Mouse (Mus musculus) neural tube, embryonic 12.5 days (tissue): ENCODE data around the gene D930020B18Rik. TPM values are rescaled to one million over a fixed set of nuclear protein-coding genes. Genes with fewer than 3 reads are reported as not detected.

Experiments
- ATAC-seq: fragments of 200-750 bp; cut with Nextera tagmentation; 2 replicates; pipeline ENCODE4 v1.8.0; 2017; ENCODE audit warnings: low read depth, mild to moderate bottlenecking, moderate TSS enrichment, moderate library complexity; ENCODE audit not compliant: low FRiP score
- H3K27ac ChIP-seq: fragments of 300-500 bp; sonication (generic); 2 replicates; pipeline ENCODE4 v1.5.1; 2016
- H3K27me3 ChIP-seq: fragments of 300-500 bp; sonication (generic); replicated peaks from 2 replicates; pipeline ENCODE4 v1.6.1; 2016; ENCODE audit warnings: mild to moderate bottlenecking
- H3K36me3 ChIP-seq: fragments of 300-500 bp; sonication (generic); 2 replicates; pipeline ENCODE4 v1.6.1; 2016; ENCODE audit warnings: mild to moderate bottlenecking
- H3K4me1 ChIP-seq: fragments of 300-500 bp; sonication (generic); 2 replicates; pipeline ENCODE4 v1.6.1; 2016
- H3K4me2 ChIP-seq: fragments of 300-500 bp; sonication (generic); replicated peaks from 2 replicates; pipeline ENCODE4 v1.6.1; 2016; ENCODE audit warnings: mild to moderate bottlenecking
- H3K4me3 ChIP-seq: fragments of 300-500 bp; sonication (generic); 2 replicates; pipeline ENCODE4 v1.5.1; 2016
- H3K9ac ChIP-seq: fragments of 300-500 bp; sonication (generic); 2 replicates; pipeline ENCODE4 v1.6.1; 2016; ENCODE audit warnings: mild to moderate bottlenecking
- H3K9me3 ChIP-seq: fragments of 300-500 bp; sonication (generic); 2 replicates; pipeline ENCODE4 v1.6.1; 2016; ENCODE audit warnings: mild to moderate bottlenecking
- WGBS: fragments of 180-500 bp; shearing (Covaris S2); methylation state at CpG from one replicate; pipeline ENCODE4 v1.1.7; 2016; 5-methylcytosine and 5-hydroxymethylcytosine counted together
- polyA plus RNA-seq: library from polyadenylated mRNA; unstranded; fragments of >200 nt; fragmentation: Nextera tagmentation; extraction: Ambion mirVana; gene quantifications from 2 replicates; pipeline ENCODE4 v1.2.1, GENCODE M21; 2016

The D930020B18Rik gene
- polyA plus RNA-seq, result 0.14 TPM in 1 of 2 replicates, not detected in the other

DNA sequence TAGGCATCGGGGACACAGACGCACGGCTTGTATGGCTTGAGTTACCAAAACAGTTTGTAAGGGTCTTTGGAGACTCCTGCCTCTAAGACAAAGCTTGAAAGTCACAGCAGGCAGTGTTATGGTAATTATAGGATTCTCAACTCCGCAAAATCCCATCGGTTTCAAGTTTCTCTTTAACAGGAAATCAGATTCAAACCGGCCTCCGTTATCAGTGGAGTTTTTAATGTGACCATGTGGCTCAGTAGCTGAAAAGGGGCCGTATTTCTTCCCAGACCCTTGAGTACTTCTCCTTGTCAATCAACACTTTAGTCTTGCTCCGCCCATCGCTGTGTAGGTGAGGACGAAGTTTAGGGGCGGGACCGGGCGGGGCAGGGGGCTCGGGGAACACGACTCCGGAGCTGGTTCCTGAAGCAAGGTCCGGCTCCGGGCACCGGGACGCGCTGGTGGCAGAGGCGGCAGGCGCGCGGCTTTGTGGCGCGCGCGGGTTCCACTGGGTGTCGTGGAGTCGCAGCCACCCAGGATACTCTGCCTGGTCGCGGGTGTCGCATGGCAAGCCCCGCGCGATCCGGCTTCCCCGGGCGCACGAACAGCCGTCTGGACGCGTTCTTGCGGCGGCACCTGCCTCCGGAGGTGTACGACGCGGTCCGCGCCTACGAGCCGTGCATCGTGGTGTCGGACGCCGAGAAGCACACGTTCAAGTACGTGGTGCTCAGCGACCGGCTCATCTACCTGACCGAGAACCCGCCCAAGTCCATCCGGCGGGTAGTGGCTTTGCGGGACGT lies at the start of gene D930020B18Rik:
TSS of gene D930020B18Rik (plus strand) at position 317 of the 782 bp plus-strand sequence.
- peak; percentile 64 for ATAC-seq
- Histone ChIP-seq H3K36me3 (no peaks in the 10 kb centered on the region), H3K27ac (no peak within 1 kb of the TSS)

GRCm38 (mm10) chr10:121596580-121596979 lies 44.8 kb upstream of the D930020B18Rik start:
- H3K27ac ChIP-seq, result no peak overlapping the region
- H3K27me3 ChIP-seq, result no peaks in the 10 kb centered on the region
- H3K4me3 ChIP-seq, result no peak overlapping the region
- peaks cover 69% of the 10 kb centered on the region for H3K36me3 ChIP-seq
- no peak overlapping the region for H3K4me2 ChIP-seq
- H3K9ac ChIP-seq, result no peak overlapping the region
- 91% methylated on average over 9 of the region's 9 CpGs for WGBS
- ATAC-seq, result no peak
- no peaks in the 10 kb centered on the region for H3K4me1 ChIP-seq
- H3K9me3 ChIP-seq, result no peaks in the 10 kb centered on the region

More for the DNA sequence above, at the start of gene D930020B18Rik:
- Histone ChIP-seq H3K4me3 (peak within 1 kb of the TSS; percentile 44), H3K4me2 (peak within 1 kb of the TSS; percentile 98), H3K4me1 (peaks cover 12% of the 10 kb centered on the region), H3K9me3 (no peaks in the 10 kb centered on the region), H3K27me3 (peaks cover 38% of the 10 kb centered on the region), H3K9ac (peak within 1 kb of the TSS; percentile 45)
- under 1% methylated on average over 69 of the region's 69 CpGs for WGBS

DNA sequence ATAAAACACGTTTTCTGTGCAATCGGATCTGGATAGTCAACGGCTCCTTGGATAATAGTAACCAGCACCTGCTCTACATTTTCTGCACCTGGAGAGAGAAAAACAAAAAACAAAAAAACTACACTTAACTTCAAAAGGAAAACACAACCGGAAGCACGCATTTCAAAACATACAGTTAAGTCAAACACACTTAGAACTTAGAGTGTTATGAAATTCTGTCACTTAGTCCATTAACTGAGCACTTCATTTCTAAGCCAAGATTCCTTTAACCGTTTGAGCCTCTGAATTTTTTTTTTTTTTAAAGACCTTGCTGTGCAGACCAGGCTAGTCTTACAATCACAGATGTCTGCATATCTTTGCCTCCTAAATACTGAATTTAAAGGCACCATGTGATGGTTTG lies 40.1 kb upstream of the D930020B18Rik start:
- H3K9me3 ChIP-seq, result no peaks in the 10 kb centered on the region
- H3K36me3 ChIP-seq, result peaks cover 95% of the 10 kb centered on the region
- ATAC-seq, result no peak
- H3K4me1 ChIP-seq, result no peaks in the 10 kb centered on the region
- H3K4me3 ChIP-seq, result no peak overlapping the region
- no peak overlapping the region for H3K4me2 ChIP-seq
- 89% methylated on average over 6 of the region's 6 CpGs for WGBS
- H3K9ac ChIP-seq, result no peak overlapping the region
- H3K27me3 ChIP-seq, result no peaks in the 10 kb centered on the region
- H3K27ac ChIP-seq, result no peak overlapping the region

DNA sequence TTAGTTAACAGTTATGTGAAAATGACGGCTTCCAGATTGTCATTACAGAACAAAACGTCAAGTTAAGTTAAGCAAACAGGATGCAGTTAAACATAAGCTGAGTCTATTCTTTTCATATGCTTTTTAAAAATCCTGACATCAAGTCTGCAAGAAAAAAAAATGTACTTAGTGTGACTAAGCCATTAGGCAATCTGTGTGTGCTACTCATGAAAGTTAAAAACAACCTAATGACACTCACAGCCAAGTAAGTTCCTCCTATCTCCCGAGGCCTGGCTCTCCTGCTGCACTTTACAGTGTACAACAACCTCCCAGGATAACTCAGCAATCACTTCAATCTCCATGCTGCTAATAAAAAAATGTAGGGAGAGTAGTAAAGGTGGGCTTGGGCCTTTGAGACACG lies 37.8 kb upstream of the D930020B18Rik start:
- no peaks in the 10 kb centered on the region for H3K27me3 ChIP-seq
- H3K4me1 ChIP-seq, result no peaks in the 10 kb centered on the region
- no peak overlapping the region for H3K9ac ChIP-seq
- no peaks in the 10 kb centered on the region for H3K9me3 ChIP-seq
- H3K27ac ChIP-seq, result no peak overlapping the region
- ATAC-seq, result no peak
- H3K36me3 ChIP-seq, result peaks cover 96% of the 10 kb centered on the region
- 95% methylated on average over 4 of the region's 4 CpGs for WGBS
- H3K4me2 ChIP-seq, result no peak overlapping the region
- H3K4me3 ChIP-seq, result no peak overlapping the region

DNA sequence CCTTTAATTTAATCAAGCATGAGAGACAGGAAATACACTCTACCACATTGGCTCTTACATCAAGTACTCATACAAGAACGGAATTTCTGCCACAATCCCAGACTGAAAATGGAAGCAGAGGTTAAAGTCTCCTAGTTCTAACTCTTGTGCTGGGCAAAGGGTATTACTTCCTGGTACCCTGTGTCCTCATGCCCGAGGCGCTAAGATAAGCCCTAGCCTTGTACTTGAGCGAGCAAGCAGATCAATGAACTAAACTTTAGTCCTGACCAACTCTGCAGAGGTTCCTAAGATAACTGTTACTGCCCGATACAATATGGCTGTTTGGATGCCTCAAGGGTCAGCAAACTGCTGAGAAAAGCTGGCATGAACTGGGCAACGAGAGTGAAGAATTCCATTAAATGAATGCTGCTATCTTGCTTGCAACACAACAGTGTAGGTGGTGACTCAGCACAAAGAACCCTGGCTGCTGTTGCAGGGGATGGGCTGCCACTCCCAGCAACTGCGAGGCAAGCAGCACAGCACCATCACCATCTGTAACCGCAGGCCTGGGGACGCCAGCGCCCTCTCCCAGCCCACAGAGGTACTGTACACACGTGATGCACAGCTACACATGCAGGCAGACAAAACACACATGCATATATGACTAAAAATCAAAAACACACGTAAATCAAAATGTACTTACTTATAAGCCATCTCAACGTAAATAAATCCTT lies 36.6 kb upstream of the D930020B18Rik start:
- WGBS, result 95% methylated on average over 13 of the region's 13 CpGs
- no peaks in the 10 kb centered on the region for H3K9me3 ChIP-seq
- H3K4me1 ChIP-seq, result no peaks in the 10 kb centered on the region
- no peaks in the 10 kb centered on the region for H3K27me3 ChIP-seq
- H3K4me3 ChIP-seq, result no peak overlapping the region
- H3K9ac ChIP-seq, result no peak overlapping the region
- H3K4me2 ChIP-seq, result no peak overlapping the region
- ATAC-seq, result no peak
- no peak overlapping the region for H3K27ac ChIP-seq
- H3K36me3 ChIP-seq, result peaks cover 92% of the 10 kb centered on the region

- Histone ChIP-seq H3K9ac (no peak overlapping the region), H3K36me3 (peaks cover 88% of the 10 kb centered on the region), H3K4me1 (no peaks in the 10 kb centered on the region), H3K27ac (no peak overlapping the region), H3K4me3 (no peak overlapping the region), H3K4me2 (no peak overlapping the region), H3K9me3 (no peaks in the 10 kb centered on the region), H3K27me3 (no peaks in the 10 kb centered on the region)
- no peak for ATAC-seq
- 98% methylated on average over 10 of the region's 10 CpGs for WGBS
These were observed 33.2 kb upstream of the D930020B18Rik start for GRCm38 (mm10) chr10:121608177-121608576.

- 87% methylated on average over 10 of the region's 10 CpGs for WGBS
- ATAC-seq, result no peak
- no peak overlapping the region for H3K27ac ChIP-seq
- H3K4me3 ChIP-seq, result no peak overlapping the region
- no peaks in the 10 kb centered on the region for H3K27me3 ChIP-seq
- H3K9ac ChIP-seq, result no peak overlapping the region
- H3K4me2 ChIP-seq, result no peak overlapping the region
- H3K36me3 ChIP-seq, result peaks cover 82% of the 10 kb centered on the region
- no peaks in the 10 kb centered on the region for H3K9me3 ChIP-seq
- no peaks in the 10 kb centered on the region for H3K4me1 ChIP-seq
These were observed 29.8 kb upstream of the D930020B18Rik start for GRCm38 (mm10) chr10:121611587-121611986.

- no peaks in the 10 kb centered on the region for H3K4me1 ChIP-seq
- H3K27me3 ChIP-seq, result no peaks in the 10 kb centered on the region
- no peak overlapping the region for H3K4me2 ChIP-seq
- no peak overlapping the region for H3K4me3 ChIP-seq
- H3K36me3 ChIP-seq, result peaks cover 82% of the 10 kb centered on the region
- no peaks in the 10 kb centered on the region for H3K9me3 ChIP-seq
- no peak for ATAC-seq
- no peak overlapping the region for H3K9ac ChIP-seq
- WGBS, result 95% methylated on average over 6 of the region's 6 CpGs
- no peak overlapping the region for H3K27ac ChIP-seq
These were observed 28.9 kb upstream of the D930020B18Rik start for GRCm38 (mm10) chr10:121612448-121612847.

DNA sequence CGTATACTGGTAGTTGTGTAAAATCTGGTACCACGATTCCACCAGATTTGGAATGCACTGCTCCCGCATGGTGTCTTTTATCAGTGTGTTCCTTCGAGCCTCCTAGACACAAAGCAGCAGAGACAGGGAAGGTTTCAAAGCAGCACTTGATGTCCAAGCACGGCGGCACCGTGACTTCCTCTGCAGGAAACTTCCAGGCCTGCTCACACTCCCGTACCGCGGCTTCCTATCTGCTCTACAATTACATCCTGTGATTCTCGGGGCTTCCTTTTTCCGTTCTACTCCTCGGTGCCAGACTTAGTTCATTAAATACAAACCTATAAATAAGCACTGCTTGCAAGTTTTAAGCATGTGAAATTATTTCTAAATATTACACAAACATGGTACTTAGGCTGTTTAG lies 27.8 kb upstream of the D930020B18Rik start:
- no peak overlapping the region for H3K9ac ChIP-seq
- no peak overlapping the region for H3K4me2 ChIP-seq
- WGBS, result 88% methylated on average over 13 of the region's 13 CpGs
- no peak for ATAC-seq
- no peaks in the 10 kb centered on the region for H3K4me1 ChIP-seq
- no peaks in the 10 kb centered on the region for H3K27me3 ChIP-seq
- H3K4me3 ChIP-seq, result no peak overlapping the region
- H3K9me3 ChIP-seq, result no peaks in the 10 kb centered on the region
- no peak overlapping the region for H3K27ac ChIP-seq
- peaks cover 83% of the 10 kb centered on the region for H3K36me3 ChIP-seq

DNA sequence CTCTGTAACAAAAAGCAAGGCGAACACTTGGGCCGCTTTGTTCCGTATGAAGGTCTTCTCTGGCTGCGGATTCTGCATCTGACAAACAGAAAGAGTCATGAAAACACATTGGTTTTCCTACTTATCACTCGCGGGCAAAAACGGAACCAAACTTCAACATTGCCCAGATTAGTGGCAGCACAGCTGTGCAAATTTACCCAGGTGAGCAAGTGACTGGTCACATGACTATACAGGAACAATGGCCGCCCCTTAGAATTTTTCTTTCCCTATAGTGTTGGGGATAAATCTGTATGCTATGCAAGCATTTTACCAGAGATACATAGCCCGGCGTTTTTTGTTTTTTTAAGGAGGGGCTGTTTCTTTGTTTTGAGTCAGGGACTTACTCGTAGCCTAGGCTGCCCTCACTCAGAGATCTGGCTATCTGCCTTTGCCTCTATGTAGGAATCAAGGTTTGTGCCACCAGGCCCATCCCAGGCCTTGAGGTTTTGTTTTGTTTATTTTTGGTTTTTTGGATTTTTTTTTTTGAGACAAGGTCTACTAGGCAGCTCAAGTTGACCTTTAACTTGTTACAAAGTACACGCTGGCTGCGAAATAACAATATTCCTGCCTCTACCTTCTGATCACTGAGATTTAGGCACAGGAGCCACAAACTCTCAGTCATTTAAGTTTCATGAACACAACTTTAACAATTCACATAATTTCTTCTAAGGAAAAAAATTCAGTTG lies 26.1 kb upstream of the D930020B18Rik start:
- Histone ChIP-seq H3K36me3 (peaks cover 80% of the 10 kb centered on the region), H3K4me3 (no peak overlapping the region), H3K27ac (no peak overlapping the region), H3K9ac (no peak overlapping the region), H3K4me1 (no peaks in the 10 kb centered on the region), H3K27me3 (no peaks in the 10 kb centered on the region), H3K9me3 (no peaks in the 10 kb centered on the region), H3K4me2 (no peak overlapping the region)
- WGBS, result 94% methylated on average over 13 of the region's 13 CpGs
- ATAC-seq, result no peak

- H3K36me3 ChIP-seq, result peaks cover 81% of the 10 kb centered on the region
These were observed 25.5 kb upstream of the D930020B18Rik start for GRCm38 (mm10) chr10:121615935-121616334.

DNA sequence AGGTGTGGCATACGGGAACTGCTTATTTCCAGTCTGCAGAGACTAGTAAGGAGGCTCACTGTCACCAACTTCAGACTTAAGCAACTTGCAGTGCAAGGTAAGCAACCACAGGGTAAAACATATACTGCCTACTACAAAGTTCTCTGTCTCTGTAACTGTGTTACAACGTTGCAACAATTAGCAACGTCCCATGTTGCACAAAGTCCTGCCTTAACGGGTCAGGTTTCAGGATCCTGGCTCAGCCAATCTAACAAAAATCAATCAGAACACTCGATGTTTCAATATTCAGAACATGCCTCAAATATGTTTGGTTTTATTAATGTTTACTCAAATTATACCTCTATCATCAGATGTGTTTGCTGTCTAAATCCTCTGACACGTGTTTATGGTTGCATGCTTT lies 19.0 kb upstream of the D930020B18Rik start:
- Histone ChIP-seq H3K27ac (no peak overlapping the region), H3K27me3 (no peaks in the 10 kb centered on the region), H3K9ac (no peak overlapping the region), H3K36me3 (peaks cover 43% of the 10 kb centered on the region), H3K4me2 (no peak overlapping the region), H3K4me3 (no peak overlapping the region), H3K9me3 (no peaks in the 10 kb centered on the region), H3K4me1 (peaks cover 11% of the 10 kb centered on the region)
- 91% methylated on average over 6 of the region's 6 CpGs for WGBS
- ATAC-seq, result no peak

More at GRCm38 (mm10) chr10:121615935-121616334, 25.5 kb upstream of the D930020B18Rik start:
- Histone ChIP-seq H3K27ac (no peak overlapping the region), H3K4me3 (no peak overlapping the region), H3K9me3 (no peaks in the 10 kb centered on the region), H3K4me1 (no peaks in the 10 kb centered on the region), H3K27me3 (no peaks in the 10 kb centered on the region), H3K9ac (no peak overlapping the region), H3K4me2 (no peak overlapping the region)
- no peak for ATAC-seq
- WGBS, result 54% methylated on average over 7 of the region's 7 CpGs
